Mouse (Mus musculus): ENCODE data around the gene Kcnb1.
"Not testable (repeated sequence)": the region's sequence is repeated elsewhere in the genome, so short reads cannot be mapped to it uniquely, and the experiment has no call there.

Kcnb1 gene

GRCm38 (mm10) chr2:167190076-167190399 is at the start of gene Kcnb1:
Gene Kcnb1 (minus strand): TSS chr2:167190155.
- DNase-seq: peak; percentile 51

DNA sequence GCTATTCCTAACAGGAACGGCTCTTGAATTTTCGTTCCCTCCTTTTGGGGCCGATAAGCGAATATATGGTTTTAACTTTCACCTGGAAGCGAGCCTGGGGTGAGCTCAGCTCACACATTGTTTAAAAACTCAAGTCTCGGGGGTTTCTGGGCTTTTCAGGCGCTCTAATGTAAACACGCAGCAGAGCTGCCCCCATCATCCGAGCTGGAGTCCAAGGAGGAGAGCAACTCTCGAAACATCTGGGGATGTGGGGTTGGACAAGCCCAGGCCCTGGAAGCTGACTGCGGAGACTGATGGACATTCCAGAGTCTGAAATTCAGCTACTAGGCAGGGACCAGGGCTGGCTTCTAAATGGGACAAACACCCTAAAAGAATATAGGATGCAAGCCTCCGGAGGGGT is 49.3 kb upstream of the Kcnb1 start:
- no peak for DNase-seq

DNA sequence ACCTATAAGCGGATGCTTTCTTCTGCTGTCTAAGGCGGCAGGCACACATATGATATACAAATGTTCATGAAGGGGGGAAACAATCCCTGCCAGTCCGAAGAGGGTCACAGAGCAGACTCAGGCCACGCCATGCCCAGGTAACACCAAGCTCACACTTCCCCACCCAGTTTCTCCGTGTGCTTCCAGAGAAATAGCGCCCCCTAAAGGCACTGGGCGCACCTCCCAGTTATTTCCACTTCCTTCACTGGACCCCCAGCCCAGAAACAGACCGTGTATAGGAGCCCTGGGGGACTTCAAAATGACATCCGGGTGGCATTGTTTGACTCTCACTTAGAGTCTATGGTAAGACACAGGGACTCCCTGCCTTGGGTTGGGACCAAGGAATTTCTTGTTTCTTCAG is 47.3 kb upstream of the Kcnb1 start:
- no peak for DNase-seq

- no peak for DNase-seq
Measured at GRCm38 (mm10) chr2:167236174-167236573, 46.2 kb upstream of the Kcnb1 start.

- no peak for DNase-seq
Measured at GRCm38 (mm10) chr2:167235338-167236018, 45.5 kb upstream of the Kcnb1 start.

GRCm38 (mm10) chr2:167233771-167234170 is 43.8 kb upstream of the Kcnb1 start:
- no peak for DNase-seq

DNA sequence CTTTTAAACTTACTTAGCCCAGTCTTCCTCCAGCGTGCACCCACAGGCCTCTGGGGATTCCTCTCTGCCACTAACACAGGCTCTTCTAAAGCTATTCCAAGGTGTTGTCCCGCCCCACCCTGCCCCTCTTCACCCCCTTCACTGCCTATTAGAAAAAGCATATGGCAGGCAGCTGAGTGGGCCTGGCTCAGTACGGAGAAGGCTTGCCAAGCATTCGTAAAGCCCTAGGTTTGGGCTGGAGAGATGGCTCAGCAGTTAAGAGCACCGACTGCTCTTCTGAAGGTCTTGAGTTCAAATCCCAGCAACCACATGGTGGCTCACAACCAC is 43.0 kb upstream of the Kcnb1 start:
- DNase-seq: no peak

DNA sequence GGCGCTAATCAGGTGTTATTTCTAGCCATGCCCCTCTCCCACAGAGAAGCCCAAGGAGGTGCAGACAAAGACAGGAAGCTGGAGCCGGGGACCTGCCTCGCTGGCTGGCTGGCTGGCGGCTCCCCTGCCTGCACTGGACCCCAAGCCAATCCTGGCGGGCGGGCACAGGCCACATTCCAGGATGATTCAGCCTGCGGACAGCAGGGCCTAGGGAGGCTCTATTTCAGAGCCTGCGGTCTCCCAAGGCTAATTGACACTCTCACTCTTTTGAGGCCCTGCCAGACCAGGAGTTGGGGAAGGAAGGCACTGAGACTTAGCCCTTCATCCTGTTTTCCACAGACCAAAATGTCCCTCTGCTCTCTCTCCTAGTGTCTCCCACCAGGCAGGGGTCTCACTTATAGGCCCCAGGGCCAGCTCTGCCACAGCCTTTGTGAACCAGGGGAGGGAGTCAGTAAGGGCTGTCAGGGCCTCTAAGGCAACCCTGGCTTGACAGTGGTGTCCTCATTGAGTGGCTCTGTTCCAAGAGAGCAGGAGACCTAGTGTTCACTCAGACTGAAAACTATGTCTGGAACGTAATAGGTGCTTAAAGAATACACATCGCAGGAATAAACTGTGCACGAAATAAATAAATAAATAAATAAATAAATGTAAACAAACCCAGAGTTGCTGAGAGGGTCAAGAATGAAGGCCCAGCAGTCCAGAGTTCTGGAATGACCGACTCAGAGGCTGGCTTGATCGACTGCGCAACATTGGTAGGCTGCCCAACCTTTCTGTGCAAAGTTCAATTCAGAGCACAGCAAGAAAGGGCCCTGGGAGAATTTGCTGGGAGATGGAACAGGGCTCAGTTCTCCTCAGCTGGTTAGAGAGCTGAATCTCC is 42.4 kb upstream of the Kcnb1 start:
- no peak for DNase-seq

GRCm38 (mm10) chr2:167230554-167230953 is 40.6 kb upstream of the Kcnb1 start:
- peak; percentile 57 for DNase-seq

DNA sequence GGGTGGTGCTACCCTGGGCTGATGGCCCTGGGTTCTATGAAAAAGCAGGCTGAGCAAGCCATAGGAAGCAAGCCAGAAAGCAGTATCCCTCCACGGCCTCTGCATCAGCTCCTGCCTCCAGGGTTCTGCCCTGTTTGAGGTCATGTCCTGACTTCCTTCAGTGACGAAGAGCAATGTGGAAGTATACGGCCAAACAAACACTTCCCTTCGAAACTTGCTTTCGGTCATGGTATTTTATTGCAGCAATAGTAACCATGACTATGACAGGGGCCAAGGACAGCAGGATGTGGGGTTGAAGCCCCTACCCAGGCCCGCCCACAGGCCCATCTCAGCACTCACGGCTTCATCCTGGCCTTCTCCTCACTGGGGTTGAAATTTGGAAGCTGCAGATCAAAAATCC is 35.0 kb upstream of the Kcnb1 start:
- no peak for DNase-seq

- no peak for DNase-seq
Measured at GRCm38 (mm10) chr2:167224194-167224593, 34.2 kb upstream of the Kcnb1 start.

- DNase-seq: peak; percentile 67
Measured at GRCm38 (mm10) chr2:167222152-167222551, 32.2 kb upstream of the Kcnb1 start.

DNA sequence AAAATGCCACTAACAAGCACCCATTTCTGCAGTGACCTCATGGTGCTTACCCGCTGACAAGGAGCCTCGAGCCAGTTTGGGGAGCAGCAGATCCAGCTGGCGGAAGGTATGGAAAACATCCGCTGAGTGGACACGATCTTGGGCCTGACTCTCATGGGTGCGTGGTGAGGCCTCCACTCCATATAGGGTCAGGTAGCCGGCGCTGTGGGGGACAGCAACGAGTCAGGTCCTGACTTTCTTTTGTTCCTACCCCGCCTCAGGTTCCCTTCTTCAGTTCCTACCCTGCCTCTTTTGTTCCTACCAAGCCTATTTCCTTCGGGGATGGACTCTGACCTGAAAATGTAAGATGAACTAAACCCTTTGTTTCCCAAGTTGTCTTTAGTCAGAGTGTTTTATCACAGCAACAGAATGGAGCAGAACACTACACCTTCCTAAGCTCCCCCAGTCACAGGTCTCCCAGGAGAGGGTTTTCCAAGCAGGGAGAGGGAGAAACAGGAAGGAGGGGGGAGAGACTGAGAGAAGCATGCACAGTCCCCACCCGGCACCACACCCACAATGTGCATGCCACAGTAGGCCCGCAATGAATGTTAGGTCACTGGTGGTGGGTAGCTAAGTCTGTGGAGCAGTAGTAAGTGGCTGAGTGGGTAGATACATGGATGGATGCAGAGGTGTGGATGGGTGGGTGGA is 31.3 kb upstream of the Kcnb1 start:
- no peak for DNase-seq

GRCm38 (mm10) chr2:167220736-167221135 is 30.8 kb upstream of the Kcnb1 start:
- DNase-seq: no peak

DNA sequence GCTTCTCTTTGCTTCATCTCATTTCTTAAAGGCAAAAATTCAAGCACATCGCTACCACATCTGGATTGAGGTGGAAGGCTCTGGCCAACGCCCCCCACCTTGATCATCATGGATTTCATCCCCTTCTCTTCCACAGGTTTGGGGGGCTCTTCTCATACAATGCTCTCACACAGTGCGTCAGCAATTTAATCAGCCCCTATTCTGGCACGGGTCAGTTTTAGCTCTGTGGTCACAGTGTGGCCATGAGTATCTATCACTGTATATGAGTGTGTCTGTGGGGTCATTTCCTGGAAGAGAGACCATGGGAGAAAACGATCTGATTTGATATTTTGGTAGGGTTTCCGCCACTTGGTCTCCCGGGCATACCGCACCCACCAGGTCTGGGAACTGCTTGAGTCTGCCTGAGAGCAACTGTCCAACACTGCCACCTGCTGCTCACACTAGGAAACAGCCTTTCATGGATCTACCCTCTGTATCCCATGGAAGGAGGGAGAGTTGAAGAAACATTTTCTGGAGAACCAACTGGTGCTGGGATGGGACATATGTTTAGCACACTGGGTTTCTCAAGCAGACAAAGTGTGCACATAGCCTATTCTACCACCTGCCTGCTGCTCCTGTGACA is 29.3 kb upstream of the Kcnb1 start:
- DNase-seq: peak; percentile 77

GRCm38 (mm10) chr2:167213666-167214065 is 23.7 kb upstream of the Kcnb1 start:
- no peak for DNase-seq

GRCm38 (mm10) chr2:167213076-167213475 is 23.1 kb upstream of the Kcnb1 start:
- peak; percentile 43 for DNase-seq

- no peak for DNase-seq
Measured at GRCm38 (mm10) chr2:167212551-167212950, 22.6 kb upstream of the Kcnb1 start.

GRCm38 (mm10) chr2:167212089-167212488 is 22.1 kb upstream of the Kcnb1 start:
- no peak for DNase-seq

DNA sequence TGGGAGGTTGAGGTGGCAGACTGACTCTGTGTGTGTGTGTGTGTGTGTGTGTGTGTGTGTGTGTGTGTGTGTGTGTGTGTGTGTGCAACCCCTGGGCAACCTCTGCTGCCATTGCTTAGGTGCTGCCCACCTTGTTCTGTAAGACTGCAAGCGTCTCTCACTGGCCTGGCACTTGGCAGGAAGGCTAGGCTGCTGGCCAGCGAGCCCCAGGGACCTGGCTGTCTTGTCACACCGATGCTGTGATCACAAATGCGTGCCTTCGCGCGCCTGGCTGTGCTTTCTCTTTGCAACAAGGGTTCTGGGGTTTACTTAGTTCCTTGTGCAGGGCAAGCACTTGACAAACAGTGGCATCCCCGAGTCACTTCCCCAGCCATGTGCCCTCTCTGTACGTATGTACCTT is 19.9 kb upstream of the Kcnb1 start:
- DNase-seq: no peak

DNA sequence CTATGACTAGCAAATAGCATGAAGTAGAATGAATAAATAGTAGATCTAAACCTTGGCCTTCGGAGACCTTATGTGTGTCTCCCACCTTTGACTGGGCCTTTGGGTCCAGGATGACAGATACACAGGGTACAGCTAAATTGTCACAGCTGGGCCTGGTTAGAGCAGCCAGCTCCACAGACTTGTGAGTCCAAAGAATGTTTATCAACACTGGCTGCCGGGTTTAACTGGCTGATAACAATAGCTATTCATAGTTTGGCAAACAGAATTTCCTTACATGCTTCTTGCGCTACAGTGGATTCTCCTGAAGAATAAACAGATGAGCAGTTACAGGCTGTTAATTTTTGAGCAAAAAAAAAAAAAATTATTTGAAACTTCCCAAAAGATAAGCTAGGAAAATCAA is 19.0 kb upstream of the Kcnb1 start:
- no peak for DNase-seq

DNA sequence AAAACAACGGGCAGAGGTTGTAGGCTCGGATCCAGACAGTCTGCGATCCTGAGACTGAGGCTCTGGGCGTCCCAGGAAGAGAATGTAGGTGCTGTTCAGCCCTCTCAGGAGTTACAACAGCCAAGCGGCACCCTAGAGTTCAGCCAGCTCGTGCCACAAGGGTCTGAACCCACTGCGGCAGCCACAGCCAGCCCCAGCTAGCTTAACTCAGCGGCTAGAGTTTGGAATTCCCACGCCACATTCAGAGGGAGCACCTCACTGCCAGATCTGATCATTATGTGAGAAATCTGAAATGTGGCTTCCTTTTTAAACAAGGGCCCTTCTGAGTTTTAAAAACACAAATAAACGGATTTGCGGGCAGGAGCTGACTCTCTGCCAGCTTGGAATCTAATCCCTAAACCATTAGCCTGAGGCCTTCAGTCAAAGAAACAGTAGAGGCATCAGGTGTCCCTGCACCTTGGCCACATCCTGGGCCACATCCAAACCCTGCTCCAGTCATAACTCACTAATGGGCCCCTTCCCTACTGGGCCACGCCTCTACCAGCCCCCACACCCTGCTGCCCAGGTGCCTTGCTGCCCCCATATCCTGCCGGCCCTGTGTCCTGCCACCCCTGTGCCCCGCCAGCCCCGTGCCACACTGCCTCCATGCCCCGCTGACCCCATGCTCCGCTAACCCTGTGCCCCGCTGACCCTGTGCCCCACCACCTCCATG is 16.1 kb upstream of the Kcnb1 start:
- DNase-seq: no peak

GRCm38 (mm10) chr2:167204686-167205085 is 14.7 kb upstream of the Kcnb1 start:
- DNase-seq: not testable (repeated sequence)
